Mouse (Mus musculus) duodenum, adult 2 months (tissue): ENCODE results near the gene Olfr983. TPM values are rescaled to one million over a fixed set of nuclear protein-coding genes. Genes with fewer than 3 reads are reported as not detected.

Source experiments
- polyA plus RNA-seq: library from polyadenylated mRNA; depleted of rRNA; stranded (reverse); fragments of >200 nt; gene quantifications from 2 replicates; pipeline ENCODE4 v1.2.3, GENCODE M21; 2012; ENCODE audit warnings: low replicate concordance; rRNA removed

Gene Olfr983
- polyA plus RNA-seq = not detected in 2 replicates

GRCm38 (mm10) chr9:40093495-40093894, at the start of gene Olfr983:
Gene Olfr983, minus strand, starts transcription at chr9:40093595.

GRCm38 (mm10) chr9:40130084-40130483, 36.7 kb upstream of the Olfr983 start, which contains the start of gene Olfr985:
Gene Olfr985, minus strand, starts transcription at chr9:40130184.

GRCm38 (mm10) chr9:40114106-40114505, 20.7 kb upstream of the Olfr983 start, which contains the start of gene Olfr984:
Gene Olfr984, minus strand, starts transcription at chr9:40114206.

GRCm38 (mm10) chr9:40073529-40073928, 19.9 kb downstream of the Olfr983 start, which contains the start of gene Olfr982:
Gene Olfr982, plus strand, starts transcription at chr9:40073829.

Other genes with a start within 250 kb of the Olfr983 start
- gene Olfr972, start 227.2 kb downstream of the Olfr983 start, polyA plus RNA-seq = not detected in 2 replicates
- not detected in 2 replicates for gene Olfr229, start 186.3 kb downstream of the Olfr983 start, polyA plus RNA-seq
- gene Olfr974, start 156.1 kb downstream of the Olfr983 start, polyA plus RNA-seq = not detected in 2 replicates
- gene Olfr975, start 141.5 kb downstream of the Olfr983 start, polyA plus RNA-seq = not detected in 2 replicates
- not detected in 2 replicates for gene Olfr976, start 132.5 kb downstream of the Olfr983 start, polyA plus RNA-seq
- not detected in 2 replicates for gene Olfr978, start 101.5 kb downstream of the Olfr983 start, polyA plus RNA-seq
- gene Olfr979, start 90.1 kb downstream of the Olfr983 start, polyA plus RNA-seq = not detected in 2 replicates
- not detected in 2 replicates for gene Olfr980, start 84.0 kb downstream of the Olfr983 start, polyA plus RNA-seq
- not detected in 2 replicates for gene Olfr981, start 72.1 kb downstream of the Olfr983 start, polyA plus RNA-seq
- gene Olfr982, start 19.8 kb downstream of the Olfr983 start, polyA plus RNA-seq = not detected in 2 replicates
- gene Olfr984, start 20.6 kb upstream of the Olfr983 start, polyA plus RNA-seq = not detected in 2 replicates
- gene Olfr985, start 36.6 kb upstream of the Olfr983 start, polyA plus RNA-seq = not detected in 2 replicates
- gene Tmem225, start 54.5 kb upstream of the Olfr983 start, polyA plus RNA-seq = not detected in 2 replicates
- gene Olfr986, start 87.3 kb upstream of the Olfr983 start, polyA plus RNA-seq = not detected in 2 replicates
- gene Zfp202, start 98.7 kb upstream of the Olfr983 start, polyA plus RNA-seq = 0.06 and 0.32 TPM in 2 replicates
- 0.02 and 0.50 TPM in 2 replicates for gene Scn3b, start 175.6 kb upstream of the Olfr983 start, polyA plus RNA-seq